Mouse (Mus musculus): ENCODE data around the gene Slc35f3.

DNA sequence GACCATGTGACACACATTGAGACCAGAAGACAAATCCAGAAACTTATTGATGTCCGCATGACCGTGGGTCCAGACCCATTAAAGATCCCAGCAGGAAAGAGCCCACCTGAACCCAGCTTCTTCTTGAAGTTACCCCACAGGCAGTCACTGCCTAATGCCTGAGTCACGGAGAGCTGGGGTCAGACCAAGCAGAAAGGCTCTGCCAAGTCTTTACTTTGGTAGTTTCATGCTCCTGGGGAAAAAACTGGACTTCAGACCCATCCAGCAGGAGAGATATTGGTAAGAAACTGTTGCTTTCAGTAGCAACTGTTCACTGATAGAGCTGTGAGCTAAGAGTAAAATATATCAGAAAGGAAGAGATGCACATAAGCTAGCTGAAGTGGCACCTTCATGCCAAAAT lies 73.5 kb downstream of the Slc35f3 start:
- TF ChIP-seq POLR2AphosphoS2 (IDR thresholded peaks at IDR 0.05; ENCODE audit: low read length) (no peak), TAL1 (IDR thresholded peaks at IDR 0.05; ENCODE audit: low read length) (no peak), SMC3 (IDR thresholded peaks at IDR 0.05; ENCODE audit: low read depth, low read length) (no peak), ZNF384 (IDR thresholded peaks at IDR 0.05; ENCODE audit: low read depth, low read length) (no peak), EP300 (IDR thresholded peaks at IDR 0.05; ENCODE audit: low read depth in 1 of 2, low read length in 2 of 2) (no peak), MAFK (IDR thresholded peaks at IDR 0.05; ENCODE audit: borderline replicate concordance, low read depth, low read length) (no peak), KAT2A (conservative IDR thresholded peaks at IDR 0.05; ENCODE audit: low read depth, low read length) (no peak)

Measured in MEL (cell line).